Mouse (Mus musculus) intestine, embryonic 15.5 days (tissue): ENCODE measurements at regions not wholly inside any gene's neighbourhood (a gene's known extent, or its start where the extent isn't known, plus 50 kb on each side); places are given as distances from the start of the nearest gene placed in this dataset.

Experiments
- ATAC-seq: fragments of 200-750 bp; cut with Nextera tagmentation; 2 replicates; pipeline ENCODE4 v1.8.0; 2017; ENCODE audit warnings: moderate TSS enrichment, moderate library complexity
- H3K27ac ChIP-seq: fragments of 300-500 bp; sonication (generic); 2 replicates; pipeline ENCODE4 v1.5.1; 2015; ENCODE audit warnings: mild to moderate bottlenecking, inconsistent platforms
- H3K27me3 ChIP-seq: fragments of 300-500 bp; sonication (generic); replicated peaks from 2 replicates; pipeline ENCODE4 v1.6.1; 2015; ENCODE audit warnings: inconsistent platforms
- H3K36me3 ChIP-seq: fragments of 300-500 bp; sonication (generic); 2 replicates; pipeline ENCODE4 v1.6.1; 2015; ENCODE audit warnings: inconsistent platforms
- H3K4me1 ChIP-seq: fragments of 300-500 bp; sonication (generic); replicated peaks from 2 replicates; pipeline ENCODE4 v1.6.1; 2015; ENCODE audit warnings: inconsistent platforms
- H3K4me2 ChIP-seq: fragments of 300-500 bp; sonication (generic); replicated peaks from 2 replicates; pipeline ENCODE4 v1.6.1; 2015; ENCODE audit warnings: mild to moderate bottlenecking, inconsistent platforms
- H3K4me3 ChIP-seq: fragments of 300-500 bp; sonication (generic); replicated peaks from 2 replicates; pipeline ENCODE4 v1.5.1; 2015; ENCODE audit warnings: inconsistent platforms
- H3K9ac ChIP-seq: fragments of 300-500 bp; sonication (generic); 2 replicates; pipeline ENCODE4 v1.6.1; 2015; ENCODE audit warnings: inconsistent platforms
- H3K9me3 ChIP-seq: fragments of 300-500 bp; sonication (generic); 2 replicates; pipeline ENCODE4 v1.6.1; 2016; ENCODE audit warnings: inconsistent platforms
- WGBS: fragments of 180-500 bp; shearing (Covaris S2); methylation state at CpG from one replicate; pipeline ENCODE4 v1.1.7; 2015; 5-methylcytosine and 5-hydroxymethylcytosine counted together

DNA sequence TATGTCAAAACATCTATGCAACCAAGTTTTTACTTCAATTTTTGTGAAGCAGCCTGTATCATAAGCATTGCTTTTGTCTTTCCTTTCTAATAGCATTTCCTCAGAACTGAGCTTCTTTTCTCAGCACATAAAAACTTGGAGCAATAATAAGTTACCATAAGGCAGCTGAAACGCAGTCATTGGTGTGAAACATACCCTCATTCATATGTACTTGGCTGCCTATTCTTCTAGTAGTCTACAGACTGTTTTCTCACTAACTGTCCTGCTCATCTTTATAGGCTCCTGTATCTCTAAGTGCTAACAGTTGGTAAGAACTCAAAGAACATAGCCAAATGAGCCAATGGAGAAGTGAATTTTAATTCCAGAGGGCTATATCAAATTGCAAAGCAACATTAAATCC lies 454.6 kb upstream of the Ptprd start:
- no peak for ATAC-seq
- H3K9me3 ChIP-seq = no peaks in the 10 kb centered on the region
- no peak overlapping the region for H3K4me3 ChIP-seq
- H3K27me3 ChIP-seq = no peaks in the 10 kb centered on the region
- H3K36me3 ChIP-seq = no peaks in the 10 kb centered on the region
- no peak overlapping the region for H3K4me2 ChIP-seq
- H3K9ac ChIP-seq = no peak overlapping the region
- no peak overlapping the region for H3K27ac ChIP-seq
- WGBS = 72% methylated on average over 1 of the region's 1 CpGs
- no peaks in the 10 kb centered on the region for H3K4me1 ChIP-seq

DNA sequence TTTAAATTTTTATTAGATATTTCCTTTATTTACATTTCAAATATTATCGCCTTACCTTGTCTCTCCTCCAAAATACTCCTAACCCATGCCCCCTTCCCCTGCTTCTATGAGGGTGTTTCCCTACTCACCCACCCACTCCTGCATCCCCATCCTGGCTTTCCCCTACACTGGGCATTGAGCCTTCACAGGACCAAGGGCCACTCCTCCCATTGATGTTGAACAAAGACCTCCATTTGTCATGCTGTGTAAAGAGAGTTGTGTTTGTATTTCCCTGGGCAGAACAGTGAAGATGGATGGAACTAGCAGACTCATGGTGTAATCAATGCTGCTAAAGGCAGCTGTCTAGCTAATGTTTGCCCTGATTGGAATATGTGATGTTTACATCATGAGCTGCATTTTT lies 431.0 kb upstream of the Ptprd start:
- Histone ChIP-seq H3K4me1 (no peaks in the 10 kb centered on the region), H3K4me3 (no peak overlapping the region), H3K27me3 (no peaks in the 10 kb centered on the region), H3K4me2 (no peak overlapping the region), H3K36me3 (no peaks in the 10 kb centered on the region), H3K9me3 (no peaks in the 10 kb centered on the region), H3K27ac (no peak overlapping the region), H3K9ac (no peak overlapping the region)
- 87% methylated on average over 1 of the region's 1 CpGs for WGBS
- ATAC-seq = no peak

DNA sequence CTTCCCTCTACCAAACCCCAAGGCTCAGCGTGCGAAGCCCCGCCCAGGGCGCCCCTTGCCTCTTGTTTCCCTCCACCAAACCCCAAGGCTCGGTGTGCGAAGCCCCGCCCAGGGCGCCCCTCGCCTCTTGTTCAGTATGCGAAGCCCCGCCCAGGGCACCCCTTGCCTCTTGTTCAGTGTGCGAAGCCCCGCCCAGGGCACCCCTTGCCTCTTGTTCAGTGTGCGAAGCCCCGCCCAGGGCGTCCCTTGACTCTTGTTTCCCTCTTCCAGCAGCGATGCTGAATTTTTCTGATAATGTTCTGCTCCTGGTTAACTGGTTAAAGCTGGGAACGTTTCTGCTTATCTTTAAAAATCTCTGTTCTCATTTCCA lies 394.7 kb upstream of the Ptprd start:
- peak overlapping the region; percentile 34 for H3K4me3 ChIP-seq
- WGBS = 17% methylated on average over 18 of the region's 18 CpGs
- no peak overlapping the region for H3K27ac ChIP-seq
- no peak overlapping the region for H3K9ac ChIP-seq
- no peaks in the 10 kb centered on the region for H3K27me3 ChIP-seq
- no peaks in the 10 kb centered on the region for H3K36me3 ChIP-seq
- peak overlapping the region; percentile 67 for H3K4me2 ChIP-seq
- no peaks in the 10 kb centered on the region for H3K4me1 ChIP-seq
- no peaks in the 10 kb centered on the region for H3K9me3 ChIP-seq
- ATAC-seq = peak; percentile 78

DNA sequence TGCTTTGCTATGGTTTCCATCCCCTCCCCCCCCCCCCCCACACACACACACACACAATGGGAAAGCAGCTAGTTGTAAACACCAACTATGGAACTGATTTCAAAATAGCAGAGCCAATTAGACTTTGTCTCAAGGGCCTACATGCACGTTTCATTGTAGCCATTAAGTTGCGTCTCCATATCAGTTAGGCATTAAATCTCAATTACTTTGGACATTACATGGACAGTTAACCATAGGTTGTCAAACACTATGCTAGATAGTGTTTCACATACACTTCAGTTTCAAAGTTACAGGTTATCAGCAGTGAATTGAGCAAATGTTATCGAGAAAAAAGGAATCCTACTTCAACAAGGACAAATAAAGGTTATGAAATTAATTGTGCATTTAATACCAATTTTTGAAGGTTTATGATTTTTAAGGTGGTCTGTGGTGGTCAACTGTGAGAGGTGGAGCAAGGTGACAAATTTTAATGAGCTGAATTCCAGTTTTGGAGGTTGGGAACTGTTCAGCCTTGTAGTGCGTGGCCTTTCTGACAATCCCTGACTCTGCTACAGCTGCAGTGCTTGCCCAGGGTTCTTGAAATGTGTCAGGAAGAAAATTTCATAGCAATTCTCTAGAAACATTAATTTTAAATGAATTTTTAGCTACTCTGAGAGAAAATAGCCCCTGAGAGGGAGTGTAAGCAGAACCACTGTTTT lies 394.2 kb upstream of the Ptprd start:
- peak; percentile 12; the same call in 1 of the 2 replicates for ATAC-seq
- no peaks in the 10 kb centered on the region for H3K9me3 ChIP-seq
- no peaks in the 10 kb centered on the region for H3K27me3 ChIP-seq
- WGBS = 87% methylated on average over 4 of the region's 4 CpGs
- no peak overlapping the region for H3K27ac ChIP-seq
- H3K4me2 ChIP-seq = peak overlapping the region; percentile 67
- H3K4me1 ChIP-seq = no peaks in the 10 kb centered on the region
- H3K9ac ChIP-seq = no peak overlapping the region
- H3K36me3 ChIP-seq = no peaks in the 10 kb centered on the region
- H3K4me3 ChIP-seq = peak overlapping the region; percentile 34

DNA sequence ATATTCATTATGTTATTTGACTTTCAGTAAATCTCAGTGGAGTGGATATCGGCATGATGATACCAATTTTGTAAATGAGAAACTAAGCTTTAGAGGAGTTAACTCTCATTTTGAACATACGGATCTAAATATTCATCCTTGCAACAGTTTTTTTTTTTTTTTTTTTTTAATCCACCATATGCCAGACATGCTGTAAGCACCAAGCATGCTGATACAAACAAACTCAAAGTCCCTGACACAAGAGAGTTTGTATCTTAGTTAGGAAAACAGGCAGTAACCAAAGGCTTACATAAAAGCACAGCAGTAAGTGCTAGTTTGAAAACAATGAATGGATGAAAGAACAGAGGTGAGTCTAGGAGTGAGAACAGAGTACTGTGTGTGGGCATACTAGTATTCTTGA lies 369.8 kb upstream of the Ptprd start:
- H3K4me3 ChIP-seq = no peak overlapping the region
- H3K27ac ChIP-seq = no peak overlapping the region
- H3K4me2 ChIP-seq = no peak overlapping the region
- ATAC-seq = no peak
- no peaks in the 10 kb centered on the region for H3K36me3 ChIP-seq
- no peaks in the 10 kb centered on the region for H3K9me3 ChIP-seq
- H3K27me3 ChIP-seq = no peaks in the 10 kb centered on the region
- no peak overlapping the region for H3K9ac ChIP-seq
- WGBS = 89% methylated on average over 2 of the region's 2 CpGs
- no peaks in the 10 kb centered on the region for H3K4me1 ChIP-seq

DNA sequence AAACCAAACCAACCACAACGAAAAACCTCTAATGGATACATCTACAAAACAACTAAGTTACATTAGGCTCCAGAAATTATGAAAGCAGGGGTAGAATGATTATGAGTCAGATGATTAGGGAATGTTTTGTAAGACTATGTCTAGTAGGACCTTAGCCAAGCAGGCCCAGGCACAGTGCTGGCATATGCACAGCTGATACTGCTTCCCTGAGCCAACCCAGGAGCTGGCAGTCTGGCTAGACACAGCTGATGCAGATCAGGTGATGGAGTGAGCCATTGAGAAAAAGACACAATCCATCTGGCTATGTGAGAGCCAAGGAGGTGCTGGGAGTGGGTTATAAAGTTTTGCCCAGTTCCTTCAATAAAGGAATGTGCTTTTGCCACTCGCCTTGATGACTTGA lies 353.6 kb upstream of the Ptprd start:
- H3K4me2 ChIP-seq = no peak overlapping the region
- ATAC-seq = no peak
- no peak overlapping the region for H3K27ac ChIP-seq
- no peaks in the 10 kb centered on the region for H3K36me3 ChIP-seq
- 82% methylated on average over 2 of the region's 2 CpGs for WGBS
- H3K9ac ChIP-seq = no peak overlapping the region
- H3K4me1 ChIP-seq = no peaks in the 10 kb centered on the region
- H3K27me3 ChIP-seq = no peaks in the 10 kb centered on the region
- no peaks in the 10 kb centered on the region for H3K9me3 ChIP-seq
- H3K4me3 ChIP-seq = no peak overlapping the region
